Mouse (Mus musculus): Measurements from ENCODE around the gene Dynll1. TPM values are rescaled to one million over a fixed set of nuclear protein-coding genes. Genes with fewer than 3 reads are reported as not detected.

Gene Dynll1
- polyA plus RNA-seq, 1 experiment, result 78.1 TPM

DNA sequence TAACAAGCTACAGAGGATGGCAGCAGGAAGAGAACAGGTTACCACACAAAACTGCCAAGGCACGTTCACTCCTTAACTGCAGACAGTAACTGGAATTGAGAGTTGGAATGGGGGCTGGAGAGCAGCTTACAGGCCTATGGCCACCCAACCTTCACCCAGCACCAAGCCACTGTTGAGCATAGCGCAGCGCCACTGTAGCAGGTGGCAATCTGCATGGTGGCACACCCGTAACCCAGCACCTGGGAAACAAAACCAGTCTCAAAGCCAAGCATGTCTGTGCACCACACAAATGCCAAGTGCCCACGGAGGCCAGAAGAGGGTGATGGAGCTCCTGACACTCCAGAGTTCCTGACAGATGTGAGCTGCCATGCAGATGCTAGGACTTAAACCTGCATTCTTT, 34.5 kb downstream of the Dynll1 start:
- 63% methylated on average over 5 of the region's 5 CpGs for WGBS
- H3K4me1 ChIP-seq (ENCODE audit: control insufficient read depth, insufficient read depth, insufficient read length, low read length), result peaks cover 27% of the 10 kb centered on the region

DNA sequence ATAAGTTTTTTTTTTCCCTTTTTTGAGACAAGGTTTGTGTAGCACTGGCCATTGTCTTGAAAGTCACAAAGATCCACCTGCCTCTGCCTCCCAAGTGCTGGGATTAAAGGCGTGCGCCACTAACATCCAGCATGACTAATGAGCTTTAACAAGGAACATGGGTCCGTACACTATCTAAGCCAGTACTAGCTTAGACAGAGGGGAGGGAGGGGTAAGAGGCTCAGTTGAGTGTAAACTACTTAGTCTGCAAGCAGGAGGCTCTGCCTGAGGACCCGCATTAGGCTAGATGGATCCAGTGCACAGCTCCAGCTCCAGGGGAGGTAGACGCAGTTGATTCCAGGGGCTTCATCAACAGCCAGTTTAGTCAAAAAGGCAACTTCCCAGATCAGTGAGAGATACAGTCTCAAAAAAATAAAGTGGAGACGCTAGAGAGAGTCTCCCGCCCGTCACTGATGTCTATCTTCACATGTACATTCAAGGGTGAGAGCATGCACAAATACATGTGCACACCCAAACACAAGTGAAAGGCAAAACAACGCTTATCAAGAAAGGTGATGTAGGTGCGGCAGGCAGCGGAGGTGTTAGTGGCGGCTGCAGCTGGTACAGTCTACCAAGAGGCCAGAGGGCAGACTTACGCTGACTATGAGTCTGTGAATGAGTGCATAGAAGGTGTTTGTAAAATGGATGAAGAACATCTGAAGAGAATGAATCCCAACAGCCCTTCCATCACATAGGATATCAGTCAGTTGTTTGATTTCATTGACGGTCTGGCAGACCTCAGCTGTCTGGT, 38.1 kb downstream of the Dynll1 start:
- H3K27ac ChIP-seq (ENCODE audit: insufficient read depth, low read depth, low read length), result no peak overlapping the region
- peaks cover 24% of the 10 kb centered on the region for H3K36me3 ChIP-seq (ENCODE audit: control insufficient read depth, insufficient read depth, low read length)
- TF ChIP-seq POLR2A (IDR thresholded peaks at IDR 0.05; ENCODE audit: low read depth, low read length) (no peak), CTCF (IDR thresholded peaks at IDR 0.05; ENCODE audit: extremely low read depth, insufficient read length, insufficient replicate concordance, low read depth, low read length) (no peak)
- H3K4me3 ChIP-seq (ENCODE audit: low read depth, low read length), result no peak overlapping the region
- H3K4me1 ChIP-seq (ENCODE audit: control insufficient read depth, insufficient read depth, insufficient read length, low read length), result peaks cover 18% of the 10 kb centered on the region
- H3K27me3 ChIP-seq (ENCODE audit: control insufficient read depth, insufficient read depth, low read length), result no peaks in the 10 kb centered on the region
- 48% methylated on average over 14 of the region's 14 CpGs for WGBS

More for the DNA sequence above, 34.5 kb downstream of the Dynll1 start:
- Histone ChIP-seq H3K4me3 (ENCODE audit: low read depth, low read length) (no peak overlapping the region), H3K36me3 (ENCODE audit: control insufficient read depth, insufficient read depth, low read length) (peaks cover 10% of the 10 kb centered on the region), H3K27me3 (ENCODE audit: control insufficient read depth, insufficient read depth, low read length) (no peaks in the 10 kb centered on the region), H3K27ac (ENCODE audit: insufficient read depth, low read depth, low read length) (no peak overlapping the region)
- TF ChIP-seq POLR2A (IDR thresholded peaks at IDR 0.05; ENCODE audit: low read depth, low read length) (no peak), CTCF (IDR thresholded peaks at IDR 0.05; ENCODE audit: extremely low read depth, insufficient read length, insufficient replicate concordance, low read depth, low read length) (no peak)

DNA sequence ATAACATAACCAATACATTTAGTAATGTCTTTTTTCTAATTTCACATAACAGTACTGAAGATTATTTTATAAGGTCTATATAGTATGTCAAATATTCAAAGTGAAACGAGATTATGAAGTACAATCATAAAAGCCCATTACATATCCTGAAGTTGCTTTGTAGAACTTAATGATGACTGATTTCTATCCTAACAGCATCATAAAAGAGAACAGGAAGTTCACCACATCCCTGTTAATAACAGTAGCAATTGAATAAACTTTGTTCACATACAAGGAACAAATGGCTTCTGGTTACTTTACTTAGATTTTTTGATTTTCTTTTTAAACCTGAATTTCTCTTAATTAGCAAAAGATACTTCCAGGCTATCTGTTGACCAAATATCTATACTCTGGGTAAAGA, 38.9 kb downstream of the Dynll1 start:
- no peak for TF ChIP-seq CTCF (IDR thresholded peaks at IDR 0.05; ENCODE audit: extremely low read depth, insufficient read length, insufficient replicate concordance, low read depth, low read length)
- Histone ChIP-seq H3K27ac (ENCODE audit: insufficient read depth, low read depth, low read length) (no peak overlapping the region), H3K36me3 (ENCODE audit: control insufficient read depth, insufficient read depth, low read length) (peaks cover 31% of the 10 kb centered on the region), H3K4me3 (ENCODE audit: low read depth, low read length) (no peak overlapping the region), H3K27me3 (ENCODE audit: control insufficient read depth, insufficient read depth, low read length) (no peaks in the 10 kb centered on the region), H3K4me1 (ENCODE audit: control insufficient read depth, insufficient read depth, insufficient read length, low read length) (peaks cover 14% of the 10 kb centered on the region; the same call in 1 of the 2 replicates)
- 22% methylated on average over 1 of the region's 1 CpGs for WGBS

DNA sequence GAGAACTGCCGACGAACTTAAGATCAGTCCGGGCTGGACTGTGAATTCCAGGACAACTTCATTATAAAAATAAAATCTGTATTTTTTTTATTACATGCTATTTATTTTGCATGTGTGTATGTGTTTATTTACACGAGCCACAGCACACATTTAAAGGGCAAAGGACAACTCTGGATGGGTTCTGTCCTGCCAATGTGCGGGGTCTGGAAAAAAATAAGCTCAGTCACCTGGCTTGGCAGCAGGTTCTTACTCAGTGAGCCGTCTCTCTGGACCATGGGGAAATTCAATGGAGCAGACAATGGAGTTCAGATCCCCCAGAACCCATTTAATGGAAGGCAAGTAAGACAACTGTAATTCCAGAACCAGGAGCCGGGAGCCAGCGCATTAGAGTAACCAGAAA, 39.7 kb downstream of the Dynll1 start:
- peaks cover 36% of the 10 kb centered on the region for H3K36me3 ChIP-seq (ENCODE audit: control insufficient read depth, insufficient read depth, low read length)

DNA sequence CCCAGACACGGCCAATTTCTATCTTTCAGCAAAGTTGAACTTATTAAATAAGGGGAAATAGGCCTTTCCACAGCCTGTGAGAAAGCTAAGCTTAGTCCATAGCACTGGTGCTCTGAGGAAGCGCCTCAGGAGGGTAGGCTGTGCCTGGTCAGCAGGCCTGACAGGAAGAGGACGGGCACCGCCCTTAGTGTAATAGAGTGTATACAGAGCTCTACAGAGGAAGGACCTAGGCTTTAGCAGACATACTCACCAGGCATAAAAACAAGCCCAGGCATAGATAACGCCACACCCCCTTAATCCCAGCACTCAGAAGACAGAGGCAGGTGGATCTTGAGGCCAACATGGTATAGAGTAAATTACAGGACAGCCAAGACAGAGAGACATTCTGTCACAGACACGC, 40.4 kb downstream of the Dynll1 start:
- Histone ChIP-seq H3K4me1 (ENCODE audit: control insufficient read depth, insufficient read depth, insufficient read length, low read length) (peaks cover 8% of the 10 kb centered on the region; the same call in 1 of the 2 replicates), H3K27ac (ENCODE audit: insufficient read depth, low read depth, low read length) (no peak overlapping the region), H3K4me3 (ENCODE audit: low read depth, low read length) (no peak overlapping the region), H3K36me3 (ENCODE audit: control insufficient read depth, insufficient read depth, low read length) (peaks cover 44% of the 10 kb centered on the region), H3K27me3 (ENCODE audit: control insufficient read depth, insufficient read depth, low read length) (no peaks in the 10 kb centered on the region)
- WGBS, result 85% methylated on average over 6 of the region's 6 CpGs
- TF ChIP-seq CTCF (IDR thresholded peaks at IDR 0.05; ENCODE audit: extremely low read depth, insufficient read length, insufficient replicate concordance, low read depth, low read length), result no peak
- no peak for TF ChIP-seq POLR2A (IDR thresholded peaks at IDR 0.05; ENCODE audit: low read depth, low read length)

More for the DNA sequence above, 39.7 kb downstream of the Dynll1 start:
- Histone ChIP-seq H3K27ac (ENCODE audit: insufficient read depth, low read depth, low read length) (no peak overlapping the region), H3K4me3 (ENCODE audit: low read depth, low read length) (no peak overlapping the region), H3K4me1 (ENCODE audit: control insufficient read depth, insufficient read depth, insufficient read length, low read length) (peaks cover 10% of the 10 kb centered on the region; the same call in 1 of the 2 replicates), H3K27me3 (ENCODE audit: control insufficient read depth, insufficient read depth, low read length) (no peaks in the 10 kb centered on the region)
- 84% methylated on average over 8 of the region's 8 CpGs for WGBS
- TF ChIP-seq POLR2A (IDR thresholded peaks at IDR 0.05; ENCODE audit: low read depth, low read length), result no peak

DNA sequence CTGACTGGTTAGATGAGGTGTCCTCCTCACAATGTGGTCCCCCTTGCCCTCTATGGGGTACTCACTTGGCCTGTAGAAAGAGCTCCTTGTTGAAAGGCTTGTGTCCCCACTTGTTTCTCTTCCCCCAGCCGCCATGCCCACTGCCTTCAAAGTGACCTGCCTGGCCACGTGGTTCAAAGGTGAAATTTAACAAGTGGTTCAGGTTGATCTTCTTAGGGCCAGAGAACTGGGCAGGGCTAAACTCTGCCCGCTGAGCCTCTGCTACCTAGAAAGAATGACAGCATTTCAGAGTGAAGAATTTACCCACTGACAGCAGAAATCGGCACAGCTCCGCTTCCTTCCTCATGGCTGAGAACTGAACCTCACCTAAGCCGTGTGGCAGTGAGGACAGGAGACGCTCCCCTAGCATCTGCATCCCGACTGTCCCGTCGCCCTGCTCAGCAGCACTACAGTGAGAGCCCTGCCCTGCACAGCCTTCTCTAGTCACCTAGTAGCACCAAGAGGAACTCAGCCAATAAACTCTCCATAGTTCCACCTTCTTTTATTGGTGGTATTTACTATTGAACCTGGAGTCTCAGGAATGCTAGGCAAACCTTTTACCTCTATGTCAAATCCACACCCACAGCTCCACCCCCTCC, 43.8 kb downstream of the Dynll1 start:
- TF ChIP-seq CTCF (IDR thresholded peaks at IDR 0.05; ENCODE audit: extremely low read depth, insufficient read length, insufficient replicate concordance, low read depth, low read length), result no peak
- no peak for TF ChIP-seq POLR2A (IDR thresholded peaks at IDR 0.05; ENCODE audit: low read depth, low read length)
- H3K4me1 ChIP-seq (ENCODE audit: control insufficient read depth, insufficient read depth, insufficient read length, low read length), result no peaks in the 10 kb centered on the region
- H3K36me3 ChIP-seq (ENCODE audit: control insufficient read depth, insufficient read depth, low read length), result peaks cover 49% of the 10 kb centered on the region
- H3K27me3 ChIP-seq (ENCODE audit: control insufficient read depth, insufficient read depth, low read length), result no peaks in the 10 kb centered on the region
- 71% methylated on average over 10 of the region's 10 CpGs for WGBS
- no peak overlapping the region for H3K27ac ChIP-seq (ENCODE audit: insufficient read depth, low read depth, low read length)
- H3K4me3 ChIP-seq (ENCODE audit: low read depth, low read length), result no peak overlapping the region

DNA sequence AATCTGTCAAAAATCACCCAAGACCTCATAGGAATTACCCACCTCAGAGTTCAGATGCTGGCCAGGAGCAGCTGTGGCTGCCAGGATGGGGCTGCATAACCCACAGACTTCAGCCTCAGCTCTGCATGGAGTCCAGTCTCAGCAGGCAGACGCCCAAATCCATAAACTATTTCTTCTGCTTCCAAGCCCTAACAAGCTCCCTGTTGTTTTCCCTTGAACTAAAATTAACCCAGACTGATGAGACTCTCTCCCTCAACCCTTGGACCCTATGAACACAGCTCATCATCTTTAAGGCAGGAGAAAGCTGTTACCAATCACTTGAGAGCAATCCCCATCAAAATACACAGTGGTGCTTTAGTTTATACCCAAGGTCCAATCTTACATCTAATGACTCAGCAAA, 45.3 kb downstream of the Dynll1 start:
- H3K27me3 ChIP-seq (ENCODE audit: control insufficient read depth, insufficient read depth, low read length), result no peaks in the 10 kb centered on the region
- no peak overlapping the region for H3K27ac ChIP-seq (ENCODE audit: insufficient read depth, low read depth, low read length)
- WGBS, result 68% methylated on average over 1 of the region's 1 CpGs
- peaks cover 62% of the 10 kb centered on the region for H3K36me3 ChIP-seq (ENCODE audit: control insufficient read depth, insufficient read depth, low read length)
- H3K4me1 ChIP-seq (ENCODE audit: control insufficient read depth, insufficient read depth, insufficient read length, low read length), result no peaks in the 10 kb centered on the region
- TF ChIP-seq CTCF (IDR thresholded peaks at IDR 0.05; ENCODE audit: extremely low read depth, insufficient read length, insufficient replicate concordance, low read depth, low read length) (no peak), POLR2A (IDR thresholded peaks at IDR 0.05; ENCODE audit: low read depth, low read length) (no peak)
- no peak overlapping the region for H3K4me3 ChIP-seq (ENCODE audit: low read depth, low read length)

Other genes starting within 250 kb of the Dynll1 start
- not detected in 2 replicates for gene Gm10401, start 202.7 kb downstream of the Dynll1 start, polyA plus RNA-seq (2012; rRNA removed)
- gene Acads, start 181.7 kb downstream of the Dynll1 start, polyA plus RNA-seq (2012; rRNA removed), result 63.3 and 95.9 TPM in 2 replicates
- 16.9 and 26.5 TPM in 2 replicates for gene Unc119b, start 166.0 kb downstream of the Dynll1 start, polyA plus RNA-seq (2012; rRNA removed)
- 56.0 and 78.3 TPM in 2 replicates for gene Mlec, start 142.8 kb downstream of the Dynll1 start, polyA plus RNA-seq (2012; rRNA removed)
- 0.89 and 1.0 TPM in 2 replicates for gene Cabp1, start 106.6 kb downstream of the Dynll1 start, polyA plus RNA-seq (2012; rRNA removed)
- 68.6 and 74.5 TPM in 2 replicates for gene Pop5, start 65.2 kb downstream of the Dynll1 start, polyA plus RNA-seq (2012; rRNA removed)
- 80.5 and 148 TPM in 2 replicates for gene Rnf10, start 28.1 kb downstream of the Dynll1 start, polyA plus RNA-seq (2012; rRNA removed)
- gene Coq5, start 21.3 kb downstream of the Dynll1 start, polyA plus RNA-seq (2012; rRNA removed), result 4.8 and 6.6 TPM in 2 replicates
- gene Srsf9, start 26.2 kb upstream of the Dynll1 start, polyA plus RNA-seq (2012; rRNA removed), result 16.9 and 38.0 TPM in 2 replicates
- 3.3 and 6.0 TPM in 2 replicates for gene Gatc, start 40.2 kb upstream of the Dynll1 start, polyA plus RNA-seq (2012; rRNA removed)
- 3.2 and 5.9 TPM in 2 replicates for gene Triap1, start 40.2 kb upstream of the Dynll1 start, polyA plus RNA-seq (2012; rRNA removed)
- 6,016 and 7,190 TPM in 2 replicates for gene Cox6a1, start 48.0 kb upstream of the Dynll1 start, polyA plus RNA-seq (2012; rRNA removed)
- gene Msi1, start 128.6 kb upstream of the Dynll1 start, polyA plus RNA-seq (2012; rRNA removed), result 4.6 and 9.0 TPM in 2 replicates
- gene Pla2g1b, start 165.3 kb upstream of the Dynll1 start, polyA plus RNA-seq (2012; rRNA removed), result 5.2 and 2,024 TPM in 2 replicates
- gene Sirt4, start 183.7 kb upstream of the Dynll1 start, polyA plus RNA-seq (2012; rRNA removed), result 9.9 and 13.6 TPM in 2 replicates
- gene Pxn, start 205.7 kb upstream of the Dynll1 start, polyA plus RNA-seq (2012; rRNA removed), result 65.1 and 136 TPM in 2 replicates